Mouse (Mus musculus): ENCODE measurements at regions not wholly inside any gene's neighbourhood (a gene's known extent, or its start where the extent isn't known, plus 50 kb on each side); places are given as distances from the start of the nearest gene placed in this dataset.

- Histone ChIP-seq H3K27ac (ENCODE audit: low read depth, low read length) (no peak overlapping the region), H3K4me1 (replicated peaks; ENCODE audit: control insufficient read depth, insufficient read depth, low read length) (no peaks in the 10 kb centered on the region), H3K4me3 (ENCODE audit: low read depth, low read length) (no peak overlapping the region), H3K27me3 (ENCODE audit: control insufficient read depth, insufficient read depth, low read length) (no peaks in the 10 kb centered on the region), H3K36me3 (ENCODE audit: control insufficient read depth, insufficient read depth, low read length) (no peaks in the 10 kb centered on the region), H3K9me3 (ENCODE audit: control insufficient read depth, low read length) (no peaks in the 10 kb centered on the region), H3K4me2 (ENCODE audit: low read depth, low read length, severe bottlenecking) (no peak overlapping the region), H3K9ac (ENCODE audit: low read length) (no peak overlapping the region)
- WGBS = 71% methylated on average over 3 of the region's 3 CpGs
- ATAC-seq (replicated peaks; ENCODE audit: low FRiP score) = no peak
- DNase-seq (ENCODE audit: low spot score) = no peak
Observed at GRCm38 (mm10) chr3:47184226-47184625, 736.2 kb upstream of the Pabpc4l start.

GRCm38 (mm10) chr3:47182762-47183161, 734.7 kb upstream of the Pabpc4l start:
- ATAC-seq (replicated peaks; ENCODE audit: low FRiP score) = no peak
- 97% methylated on average over 2 of the region's 2 CpGs for WGBS

GRCm38 (mm10) chr3:47180377-47180776, 732.4 kb upstream of the Pabpc4l start:
- DNase-seq (ENCODE audit: low spot score) (no peak), ATAC-seq (replicated peaks; ENCODE audit: low FRiP score) (no peak)
- WGBS = 70% methylated on average over 1 of the region's 1 CpGs
- no peak overlapping the region for H3K9ac ChIP-seq (ENCODE audit: low read length)
- H3K27ac ChIP-seq (ENCODE audit: low read depth, low read length) = no peak overlapping the region
- no peaks in the 10 kb centered on the region for H3K9me3 ChIP-seq (ENCODE audit: control insufficient read depth, low read length)
- H3K27me3 ChIP-seq (ENCODE audit: control insufficient read depth, insufficient read depth, low read length) = no peaks in the 10 kb centered on the region
- no peaks in the 10 kb centered on the region for H3K36me3 ChIP-seq (ENCODE audit: control insufficient read depth, insufficient read depth, low read length)
- H3K4me2 ChIP-seq (ENCODE audit: low read depth, low read length, severe bottlenecking) = no peak overlapping the region
- no peaks in the 10 kb centered on the region for H3K4me1 ChIP-seq (replicated peaks; ENCODE audit: control insufficient read depth, insufficient read depth, low read length)
- H3K4me3 ChIP-seq (ENCODE audit: low read depth, low read length) = no peak overlapping the region

More at GRCm38 (mm10) chr3:47182762-47183161, 734.7 kb upstream of the Pabpc4l start:
- no peak overlapping the region for H3K9ac ChIP-seq (ENCODE audit: low read length)
- no peaks in the 10 kb centered on the region for H3K4me1 ChIP-seq (replicated peaks; ENCODE audit: control insufficient read depth, insufficient read depth, low read length)
- no peaks in the 10 kb centered on the region for H3K36me3 ChIP-seq (ENCODE audit: control insufficient read depth, insufficient read depth, low read length)
- DNase-seq (ENCODE audit: low spot score) = no peak
- H3K9me3 ChIP-seq (ENCODE audit: control insufficient read depth, low read length) = no peaks in the 10 kb centered on the region
- H3K27me3 ChIP-seq (ENCODE audit: control insufficient read depth, insufficient read depth, low read length) = no peaks in the 10 kb centered on the region
- H3K4me3 ChIP-seq (ENCODE audit: low read depth, low read length) = no peak overlapping the region
- H3K27ac ChIP-seq (ENCODE audit: low read depth, low read length) = no peak overlapping the region
- H3K4me2 ChIP-seq (ENCODE audit: low read depth, low read length, severe bottlenecking) = no peak overlapping the region
